Mouse (Mus musculus) CH12.LX (cell line): ENCODE measurements at regions not wholly inside any gene's neighbourhood (a gene's known extent, or its start where the extent isn't known, plus 50 kb on each side); places are given as distances from the start of the nearest gene placed in this dataset.

Experiments used
- DNase-seq: peaks from one replicate; pipeline ENCODE4 v3.0.0-alpha.2; 2013; ENCODE audit errors: extremely low read depth
- H3K27ac ChIP-seq: 2 replicates; pipeline ENCODE4 v1.5.1; 2012; ENCODE audit warnings: low read depth, mild to moderate bottlenecking, control low read depth, moderate library complexity; ENCODE audit not compliant: insufficient read depth
- H3K27me3 ChIP-seq: replicated peaks from 2 replicates; pipeline ENCODE3; 2012; ENCODE audit warnings: inconsistent platforms
- H3K36me3 ChIP-seq, 2 experiments: replicated peaks in 1 of 2; 2 replicates each; pipeline versions ENCODE3 to v1.6.1; 2012; ENCODE audit warnings: inconsistent platforms in 1 of 2, low read length in 1 of 2, mild to moderate bottlenecking in 1 of 2, mixed read lengths in 1 of 2, moderate library complexity in 1 of 2; ENCODE audit not compliant: control insufficient read depth in 1 of 2, insufficient read depth in 1 of 2
- H3K4me1 ChIP-seq, 2 experiments: 2 replicates each; pipeline ENCODE4 v1.6.1; 2012; ENCODE audit warnings: inconsistent platforms in 1 of 2, moderate library complexity in 1 of 2; ENCODE audit not compliant: insufficient read depth in 2 of 2, control insufficient read depth in 1 of 2
- H3K4me2 ChIP-seq: 2 replicates; pipeline ENCODE4 v1.6.1; 2012; ENCODE audit warnings: low read depth, mild to moderate bottlenecking, control low read depth; ENCODE audit not compliant: poor library complexity, insufficient read depth, severe bottlenecking
- H3K4me3 ChIP-seq, 3 experiments: fragments of 150-350 bp in 1 of 3; sonication (generic) in 1 of 3; replicated peaks in 1 of 3; 2 replicates each; pipeline versions ENCODE3 to v1.5.1; 2011 to 2012; ENCODE audit warnings: low read depth in 2 of 3, low read length in 2 of 3, mild to moderate bottlenecking in 2 of 3, moderate library complexity in 2 of 3, control low read depth in 1 of 3, improper control_type of control experiment in 1 of 3, inconsistent platforms in 1 of 3, mixed read lengths in 1 of 3; ENCODE audit not compliant: poor library complexity in 1 of 3
- H3K79me2 ChIP-seq: replicated peaks from 2 replicates; pipeline ENCODE4 v1.6.1; 2012; ENCODE audit warnings: mild to moderate bottlenecking, moderate library complexity; ENCODE audit not compliant: control insufficient read depth, poor library complexity, insufficient read depth, severe bottlenecking; ENCODE audit errors: extremely low read depth
- H3K9ac ChIP-seq: 2 replicates; pipeline ENCODE4 v1.6.1; 2012; ENCODE audit warnings: low read depth, mild to moderate bottlenecking, control low read depth, moderate library complexity; ENCODE audit not compliant: insufficient read depth
- H3K9me3 ChIP-seq: replicated peaks from 2 replicates; pipeline ENCODE3; 2012; ENCODE audit warnings: low read length, inconsistent platforms, mixed read lengths
- BHLHE40 ChIP-seq: IDR thresholded peaks from 2 replicates; pipeline ENCODE4 v1.6.1; 2011; ENCODE audit warnings: mild to moderate bottlenecking, low read depth, low read length, improper control_type of control experiment
- CHD1 ChIP-seq: IDR thresholded peaks from 2 replicates; pipeline ENCODE4 v1.6.1; 2012; ENCODE audit warnings: low read depth, low read length, improper control_type of control experiment, inconsistent platforms
- CTCF ChIP-seq, 2 experiments: IDR thresholded peaks in 1 of 2; conservative IDR thresholded peaks in 1 of 2; 2 replicates each; pipeline ENCODE4 v1.5.1; 2011 to 2012; ENCODE audit warnings: low read depth in 2 of 2, low read length in 2 of 2, improper control_type of control experiment in 1 of 2, inconsistent platforms in 1 of 2, mild to moderate bottlenecking in 1 of 2, moderate library complexity in 1 of 2
- E2F4 ChIP-seq: IDR thresholded peaks from 2 replicates; pipeline ENCODE4 v1.6.1; 2011; ENCODE audit warnings: low read depth, low read length, improper control_type of control experiment; ENCODE audit not compliant: insufficient replicate concordance
- ELF1 ChIP-seq: IDR thresholded peaks from 2 replicates; pipeline ENCODE4 v1.6.1; 2014; ENCODE audit warnings: low read depth, mild to moderate bottlenecking, inconsistent platforms, low read length, improper control_type of control experiment
- GABPA ChIP-seq: IDR thresholded peaks from 2 replicates; pipeline ENCODE4 v1.6.1; 2012; ENCODE audit warnings: low read depth, low read length, improper control_type of control experiment, inconsistent platforms; ENCODE audit not compliant: insufficient replicate concordance
- MAZ ChIP-seq: IDR thresholded peaks from 2 replicates; pipeline ENCODE4 v1.6.1; 2012; ENCODE audit warnings: low read depth, mild to moderate bottlenecking, inconsistent platforms, low read length, improper control_type of control experiment, moderate library complexity
- MEF2A ChIP-seq: IDR thresholded peaks from 2 replicates; pipeline ENCODE4 v1.6.1; 2014; ENCODE audit warnings: low read depth, mild to moderate bottlenecking, inconsistent platforms, low read length, improper control_type of control experiment, borderline replicate concordance
- MXI1 ChIP-seq: IDR thresholded peaks from 2 replicates; pipeline ENCODE4 v1.6.1; 2011; ENCODE audit warnings: mild to moderate bottlenecking, low read depth, low read length, improper control_type of control experiment
- NELFE ChIP-seq: IDR thresholded peaks from 2 replicates; pipeline ENCODE4 v1.6.1; 2011; ENCODE audit warnings: low read depth, low read length, improper control_type of control experiment
- PAX5 ChIP-seq: IDR thresholded peaks from 2 replicates; pipeline ENCODE4 v1.6.1; 2012; ENCODE audit warnings: low read length, inconsistent platforms, mixed read lengths
- POLR2A ChIP-seq: IDR thresholded peaks from 2 replicates; pipeline ENCODE4 v1.6.1; 2011; ENCODE audit warnings: low read depth, mild to moderate bottlenecking, improper control_type of control experiment, low read length
- SIN3A ChIP-seq: IDR thresholded peaks from 2 replicates; pipeline ENCODE4 v1.6.1; 2012; ENCODE audit warnings: low read length, improper control_type of control experiment, inconsistent platforms
- SMC3 ChIP-seq: IDR thresholded peaks from 2 replicates; pipeline ENCODE4 v1.6.1; 2011; ENCODE audit warnings: low read depth, low read length, improper control_type of control experiment
- TCF12 ChIP-seq: IDR thresholded peaks from 2 replicates; pipeline ENCODE4 v1.6.1; 2014; ENCODE audit warnings: low read depth, mild to moderate bottlenecking, inconsistent platforms, low read length, improper control_type of control experiment
- USF1 ChIP-seq: IDR thresholded peaks from 2 replicates; pipeline ENCODE4 v1.6.1; 2014; ENCODE audit warnings: low read depth, mild to moderate bottlenecking, inconsistent platforms, low read length, improper control_type of control experiment
- ZNF384 ChIP-seq: IDR thresholded peaks from 2 replicates; pipeline ENCODE4 v1.6.1; 2012; ENCODE audit warnings: low read depth, low read length, improper control_type of control experiment, inconsistent platforms
- dilution Hi-C: fragments of 300-500 bp; cut with MboI; formaldehyde crosslinking; loops from 2 replicates; pipeline ENCODE4 v1.14.3; 2020; ENCODE audit warnings: low sequenced_read_pairs; ENCODE audit not compliant: extremely low pct_unique_long_range_greater_than_20kb, extremely low pct_ligation_motif_present
- in situ Hi-C: fragments of 300-500 bp; cut with MboI; formaldehyde crosslinking; loops from 3 replicates; pipeline ENCODE4 v1.14.3; 2019; ENCODE audit warnings: low sequenced_read_pairs, low pct_ligation_motif_present, low pct_unique_long_range_greater_than_20kb, mixed read lengths

DNA sequence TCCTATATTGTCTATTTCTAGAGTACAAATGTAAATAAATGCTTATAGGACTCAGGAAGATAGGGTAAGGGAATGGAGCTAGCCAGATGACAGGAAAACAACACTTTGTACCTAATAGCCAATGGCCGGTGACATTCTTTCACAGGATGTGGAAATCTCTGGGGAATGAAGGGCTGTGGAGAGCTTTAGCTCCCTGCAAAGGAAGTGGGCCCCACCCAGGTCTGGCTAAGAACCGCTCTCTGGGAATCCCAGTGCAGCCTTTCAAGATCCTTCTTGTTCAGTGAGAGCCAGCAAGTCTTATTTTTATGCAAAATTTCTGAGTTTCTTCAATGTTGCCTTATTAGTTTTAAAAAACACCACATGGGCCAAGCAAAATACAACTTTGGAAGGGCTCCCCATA is 54.7 kb upstream of the Pappa2 start:
- Histone ChIP-seq H3K4me3 (no peak overlapping the region), H3K79me2 (no peaks in the 10 kb centered on the region), H3K9me3 (no peaks in the 10 kb centered on the region), H3K4me2 (no peak overlapping the region), H3K9ac (no peak overlapping the region), H3K27ac (no peak overlapping the region), H3K36me3 (no peaks in the 10 kb centered on the region), H3K4me1 (peaks cover 0 to 21% of the 10 kb centered on the region in 2 experiments; a peak in 2 of 4 replicates), H3K27me3 (no peaks in the 10 kb centered on the region)
- in situ Hi-C loops (no loop called here), dilution Hi-C loops (no loop called here)
- TF ChIP-seq TCF12 = no peak
- no peak for TF ChIP-seq ZNF384
- no peak for TF ChIP-seq GABPA
- TF ChIP-seq E2F4 = no peak
- no peak for TF ChIP-seq CHD1
- TF ChIP-seq SIN3A = no peak
- TF ChIP-seq ELF1 = no peak
- no peak for TF ChIP-seq MAZ
- no peak for TF ChIP-seq BHLHE40
- TF ChIP-seq SMC3 = no peak
- TF ChIP-seq NELFE = no peak
- TF ChIP-seq PAX5 = no peak
- no peak for TF ChIP-seq MXI1
- TF ChIP-seq USF1 = no peak
- DNase-seq = no peak

- Histone ChIP-seq H3K9me3 (no peaks in the 10 kb centered on the region), H3K36me3 (no peaks in the 10 kb centered on the region), H3K9ac (no peak overlapping the region), H3K27ac (no peak overlapping the region), H3K27me3 (no peaks in the 10 kb centered on the region), H3K4me2 (no peak overlapping the region), H3K79me2 (no peaks in the 10 kb centered on the region), H3K4me1 (peaks cover 0 to 25% of the 10 kb centered on the region in 2 experiments; a peak in 2 of 4 replicates), H3K4me3 (no peak overlapping the region)
- no peak for DNase-seq
- in situ Hi-C loops (no loop called here), dilution Hi-C loops (no loop called here)
- TF ChIP-seq POLR2A (no peak), SMC3 (no peak), SIN3A (no peak), USF1 (no peak), MEF2A (no peak), BHLHE40 (no peak), CTCF (conservative IDR thresholded peaks at IDR 0.05 in 1 of 2, IDR thresholded peaks at IDR 0.05 in 1 of 2; ENCODE audit: low read depth in 2 of 2, low read length in 2 of 2) (no peak)
Observed at GRCm38 (mm10) chr1:159036371-159036770, 56.1 kb upstream of the Pappa2 start.
